Mouse (Mus musculus): Measurements from ENCODE around the gene Hs2st1.

Gene Hs2st1

DNA sequence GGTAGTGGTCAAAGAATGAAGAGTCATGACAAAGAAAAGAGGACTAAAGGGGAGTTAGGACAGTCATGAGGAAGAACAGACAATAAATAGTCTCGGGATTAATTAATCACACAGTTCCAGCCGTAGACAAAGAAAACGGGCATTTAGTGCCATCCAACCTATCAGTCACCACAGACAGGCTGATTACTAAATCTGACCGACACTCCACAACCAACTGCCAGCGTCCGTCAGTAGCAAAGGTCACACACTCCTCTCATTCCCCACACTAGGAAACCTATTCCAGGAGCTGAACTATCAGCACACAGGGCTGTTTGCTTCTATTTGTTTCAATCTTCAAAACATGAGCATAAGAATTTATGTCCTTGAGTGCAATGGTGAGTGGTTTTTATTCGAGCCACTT is 16.0 kb downstream of the Hs2st1 start:
- no peak for DNase-seq (ENCODE audit: low spot score in 2 of 2)

DNA sequence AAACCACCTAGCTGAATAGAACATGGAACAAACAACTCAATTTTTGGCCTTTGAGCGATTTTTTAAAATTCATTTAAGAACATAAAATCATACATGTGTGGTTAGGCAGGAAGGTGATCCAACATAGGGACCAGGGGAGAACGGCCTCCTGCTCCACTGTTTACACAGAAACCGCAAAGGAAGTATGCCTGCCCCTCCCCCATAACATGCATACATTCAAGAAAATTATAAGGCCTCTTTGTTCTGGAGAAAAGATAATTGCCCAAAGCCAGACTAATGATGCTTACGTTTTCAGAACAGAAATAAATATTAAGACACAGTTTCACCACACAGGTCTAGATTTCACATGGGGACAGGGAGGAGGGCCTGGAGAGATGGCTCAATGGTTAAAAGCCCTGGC is 18.6 kb downstream of the Hs2st1 start:
- DNase-seq (ENCODE audit: low spot score in 2 of 2): no peak

DNA sequence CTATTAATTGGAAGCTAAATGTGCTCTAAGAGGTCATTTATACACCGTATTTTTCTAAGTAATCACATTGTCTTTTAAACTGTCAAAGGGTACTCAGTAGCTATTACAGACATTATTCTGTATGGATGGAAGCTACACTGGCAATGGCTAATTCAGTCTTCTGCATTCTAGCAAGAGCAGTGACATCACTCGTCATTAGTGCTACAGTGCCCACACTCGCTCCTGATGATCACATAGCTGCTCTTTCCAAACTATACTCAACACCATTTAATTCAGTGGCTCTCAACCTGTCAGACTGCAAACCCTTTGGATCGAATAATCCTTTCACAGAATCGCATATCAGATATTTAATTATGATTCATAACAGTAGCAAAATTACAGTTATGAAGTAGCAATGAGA is 19.3 kb downstream of the Hs2st1 start:
- DNase-seq (ENCODE audit: low spot score in 2 of 2): no peak

DNA sequence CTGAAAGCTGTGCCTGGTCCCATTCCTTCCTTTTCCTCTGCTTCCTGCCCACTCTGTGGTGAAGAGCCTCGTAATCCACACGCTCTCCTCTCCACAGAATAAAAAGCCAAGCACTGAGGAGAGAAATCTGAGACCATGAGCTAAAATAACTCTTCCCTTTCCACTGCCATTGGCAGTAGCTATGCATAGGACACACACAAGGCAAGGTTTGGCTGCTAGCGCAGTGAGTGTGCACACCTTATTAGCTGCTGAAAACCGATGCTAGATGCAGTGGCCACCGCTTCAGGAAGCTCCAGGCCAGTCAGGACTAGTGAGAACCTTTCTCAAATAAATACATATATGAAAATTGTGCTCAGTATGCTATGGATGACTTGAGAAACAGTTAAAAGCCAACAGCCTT is 19.9 kb downstream of the Hs2st1 start:
- no peak for DNase-seq (ENCODE audit: low spot score in 2 of 2)

DNA sequence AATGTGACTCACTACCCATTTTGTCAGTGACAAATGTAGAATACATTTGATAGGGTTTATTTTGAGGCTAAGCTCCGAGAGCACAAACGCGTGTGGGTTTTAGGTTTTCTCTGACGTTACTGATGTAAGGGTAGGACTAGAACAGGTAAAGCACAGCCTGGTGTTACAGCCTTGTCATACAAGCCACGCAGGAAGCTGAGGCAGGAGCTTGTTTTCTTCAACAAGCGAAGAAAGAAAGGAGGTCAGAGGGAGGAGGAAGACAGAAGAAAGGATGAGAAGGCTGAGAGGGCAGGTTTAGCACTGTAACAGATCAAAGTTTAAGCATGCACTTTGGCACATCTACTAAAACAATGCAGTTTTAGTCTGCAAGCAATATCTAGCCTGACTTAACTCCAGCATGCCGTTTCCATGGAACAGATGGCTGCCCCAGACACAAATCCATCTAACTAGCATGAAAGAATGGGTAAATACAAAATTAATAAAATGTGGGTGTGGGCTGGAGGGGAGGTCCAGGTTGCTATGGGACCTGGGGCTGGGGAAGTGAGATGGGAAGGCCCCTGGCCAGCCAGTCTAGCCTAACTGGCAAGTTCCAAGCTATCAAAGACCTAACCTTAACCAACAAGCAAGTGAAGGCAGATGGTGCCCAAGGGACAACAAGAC is 21.7 kb downstream of the Hs2st1 start:
- no peak for DNase-seq (ENCODE audit: low spot score in 2 of 2)

DNA sequence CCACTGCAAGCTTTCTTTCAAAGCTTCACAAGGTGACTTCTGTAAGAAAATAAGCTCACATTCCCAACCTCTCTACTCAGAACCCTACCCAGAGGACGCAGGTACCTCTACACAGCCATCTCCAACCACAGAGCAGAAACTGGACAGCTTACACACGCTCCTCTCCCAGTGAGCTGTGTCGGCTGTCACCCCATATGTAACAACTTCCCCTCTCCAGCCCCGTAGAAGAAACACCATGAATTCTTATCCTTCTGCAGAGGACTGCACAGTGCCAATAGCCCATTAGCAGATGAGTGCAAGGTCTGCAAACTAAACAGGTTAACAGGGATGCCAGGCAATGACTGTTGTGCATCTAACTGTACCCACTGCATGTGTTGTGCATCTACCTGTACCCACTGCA is 23.5 kb downstream of the Hs2st1 start:
- no peak for DNase-seq (ENCODE audit: low spot score in 2 of 2)

DNA sequence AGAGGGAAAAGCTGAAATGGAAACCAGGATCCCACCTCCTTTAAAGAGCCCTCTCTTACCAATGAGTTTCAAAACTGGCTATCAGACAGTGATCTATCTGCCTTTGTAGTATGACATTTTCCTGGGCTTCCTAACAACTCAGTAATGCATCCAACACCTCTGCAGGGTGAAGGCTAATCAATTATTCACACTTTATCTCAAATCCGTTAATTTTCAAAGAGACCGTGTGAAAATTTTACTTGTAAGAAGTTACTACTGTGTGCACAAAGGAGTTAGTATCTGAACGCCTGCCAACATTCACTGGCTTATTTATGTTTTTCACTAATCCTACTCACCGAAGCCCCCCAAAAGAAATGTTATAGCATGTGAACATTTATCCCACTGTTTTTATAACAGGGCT is 24.1 kb downstream of the Hs2st1 start:
- no peak for DNase-seq (ENCODE audit: low spot score in 2 of 2)

DNA sequence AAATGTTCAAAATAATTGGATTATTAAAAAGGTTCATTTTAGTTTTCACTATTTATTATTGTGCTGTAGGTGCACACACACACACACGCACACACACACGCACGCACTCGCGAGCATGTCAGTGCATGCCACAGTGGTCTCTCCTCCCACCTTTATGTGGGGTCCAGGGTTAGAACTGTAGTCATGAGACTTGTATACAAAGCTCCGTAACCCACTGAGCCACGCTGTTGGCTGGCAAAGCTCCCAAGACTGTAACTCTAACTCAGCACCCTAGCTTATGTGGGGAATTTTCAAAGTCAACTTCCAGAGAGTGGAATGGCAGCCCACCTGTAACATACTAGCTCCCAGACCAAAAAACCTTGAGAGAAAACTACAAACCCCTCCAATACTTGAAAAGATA is 24.8 kb downstream of the Hs2st1 start:
- DNase-seq (ENCODE audit: low spot score in 2 of 2): no peak

DNA sequence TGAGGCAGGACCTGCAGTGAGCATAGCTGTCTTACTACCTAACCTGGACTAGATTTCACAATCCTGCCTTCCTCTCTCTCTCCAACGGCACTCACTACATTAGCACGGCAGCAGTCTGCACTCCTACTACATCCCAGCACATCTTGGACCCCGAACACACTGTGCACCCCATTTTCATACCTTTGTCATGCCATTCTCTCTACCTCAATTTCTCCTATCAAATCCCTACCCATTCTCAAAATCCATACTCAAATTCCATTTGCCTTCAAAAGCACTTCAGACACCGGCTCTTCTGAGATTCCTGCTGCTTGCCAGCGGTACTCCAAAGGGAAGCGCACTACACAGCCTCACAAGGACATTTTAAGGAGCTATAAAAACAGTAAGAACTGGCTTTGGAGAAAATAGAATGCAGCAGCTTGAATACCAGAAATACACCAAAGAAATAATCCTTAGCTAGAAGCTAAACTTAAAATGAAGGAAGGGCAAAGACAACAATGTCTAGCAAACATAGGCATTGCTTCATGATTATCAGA is 28.0 kb downstream of the Hs2st1 start:
- DNase-seq (ENCODE audit: low spot score in 2 of 2): no peak

DNA sequence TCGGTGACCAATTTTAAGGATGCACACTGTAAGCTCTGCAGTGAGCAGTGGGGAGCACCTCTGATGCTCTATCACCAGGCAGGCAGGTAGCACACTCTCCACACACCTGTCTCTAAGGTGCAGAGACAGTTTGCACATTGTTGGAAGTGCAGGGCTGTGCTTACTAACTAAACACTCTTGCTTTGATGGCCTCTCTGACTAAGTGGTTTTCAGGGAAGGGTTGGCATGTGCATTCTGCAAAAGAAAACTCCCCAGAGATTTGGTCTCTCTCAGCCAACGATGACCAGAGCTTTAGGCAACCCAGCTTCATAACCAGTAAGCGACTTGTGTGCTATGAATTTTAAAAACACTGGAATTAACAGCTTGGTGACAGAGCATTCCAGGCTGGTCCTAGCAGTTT is 29.2 kb downstream of the Hs2st1 start:
- no peak for DNase-seq (ENCODE audit: low spot score in 2 of 2)

DNA sequence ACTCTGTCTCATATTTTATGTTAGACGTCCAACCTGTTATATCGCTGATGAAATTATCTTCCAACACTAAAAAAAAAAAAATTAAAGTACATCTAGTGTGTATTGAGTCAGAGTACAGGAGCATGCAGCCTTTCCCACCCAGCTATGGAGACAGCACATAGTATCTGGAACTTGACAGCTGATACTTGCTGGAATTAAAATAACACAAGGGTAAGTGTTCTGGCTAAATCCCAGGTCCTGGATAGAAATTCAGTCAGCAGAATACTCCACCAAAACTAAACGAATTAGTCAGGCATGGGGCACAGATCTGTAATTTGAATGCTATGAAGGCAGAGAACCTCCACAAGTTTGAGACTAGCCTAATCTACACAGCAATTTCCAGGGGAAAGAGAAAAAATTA is 30.9 kb downstream of the Hs2st1 start:
- DNase-seq (ENCODE audit: low spot score in 2 of 2): no peak

DNA sequence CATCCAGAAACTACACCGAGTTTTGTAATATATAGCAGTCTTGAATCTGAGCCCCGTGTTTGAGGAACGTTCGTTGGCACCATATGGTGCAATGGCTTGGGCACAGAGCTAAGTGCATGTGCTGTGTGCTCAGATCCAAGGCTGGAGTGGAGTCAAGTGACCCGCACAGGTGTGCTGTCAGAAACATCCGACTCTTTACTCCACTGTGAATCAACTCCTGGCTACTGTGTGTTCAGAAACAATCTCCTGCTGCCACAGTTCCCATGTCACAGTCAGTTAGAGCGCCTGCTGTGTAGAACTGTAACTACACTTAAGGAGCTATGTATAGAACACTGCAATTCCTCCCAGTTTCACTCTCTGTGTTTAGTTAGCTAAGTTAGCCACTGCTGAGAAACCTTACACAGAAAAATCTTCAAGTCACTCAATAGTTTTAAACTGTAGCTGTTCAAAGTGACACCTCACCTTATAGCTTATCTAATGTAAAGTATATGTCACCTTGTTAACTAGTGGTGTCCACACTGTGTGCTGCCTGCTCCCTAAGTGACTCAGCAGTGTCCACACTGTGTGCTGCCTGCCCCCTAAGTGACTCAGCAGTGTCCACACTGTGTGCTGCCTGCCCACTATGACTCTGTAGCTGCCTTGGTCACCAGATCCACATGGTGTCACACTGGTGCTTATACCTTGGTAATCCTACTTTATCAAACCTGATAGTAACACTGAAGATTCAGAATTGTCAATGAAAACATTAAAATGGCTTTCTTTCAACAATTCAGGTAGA is 32.7 kb downstream of the Hs2st1 start:
- DNase-seq (ENCODE audit: low spot score in 2 of 2): no peak

DNA sequence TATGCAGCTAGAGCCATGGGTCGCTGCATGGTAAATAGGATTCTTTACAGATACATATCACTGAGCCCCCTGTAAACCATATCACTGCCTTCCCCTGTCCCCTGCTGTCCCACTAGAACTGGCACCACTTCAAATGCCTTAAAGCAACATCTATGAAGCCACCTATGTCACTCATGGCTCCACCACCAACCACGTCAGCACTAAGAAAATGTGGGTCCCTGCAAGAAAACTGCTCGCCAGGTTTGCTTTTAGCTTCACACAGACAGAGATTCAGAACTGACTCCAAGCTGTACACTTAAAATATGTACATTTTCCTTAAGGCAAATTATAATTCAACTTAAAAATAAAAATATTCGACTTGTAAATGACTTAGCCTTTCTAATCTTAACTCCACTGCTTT is 34.9 kb downstream of the Hs2st1 start:
- DNase-seq (ENCODE audit: low spot score in 2 of 2): no peak

DNA sequence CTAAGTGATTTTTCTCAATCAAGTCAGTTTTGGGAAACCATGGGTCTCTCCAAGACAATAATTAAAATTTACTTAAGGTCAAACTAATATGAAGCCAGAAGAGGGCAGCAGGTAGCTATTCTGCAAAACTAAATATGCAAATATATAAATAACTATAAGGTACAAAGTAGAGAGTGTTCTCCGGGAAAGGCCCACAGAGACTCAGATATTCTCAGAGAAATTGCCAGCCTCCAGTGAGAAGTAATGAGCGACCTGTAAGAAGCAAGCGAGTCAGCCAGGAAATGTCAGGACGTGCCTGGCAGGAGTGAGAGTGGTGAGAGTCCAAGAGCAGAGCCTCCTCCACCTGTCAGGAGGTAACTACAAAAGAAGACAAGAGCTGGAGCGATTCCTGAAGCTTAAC is 39.0 kb downstream of the Hs2st1 start:
- no peak for DNase-seq (ENCODE audit: low spot score in 2 of 2)

DNA sequence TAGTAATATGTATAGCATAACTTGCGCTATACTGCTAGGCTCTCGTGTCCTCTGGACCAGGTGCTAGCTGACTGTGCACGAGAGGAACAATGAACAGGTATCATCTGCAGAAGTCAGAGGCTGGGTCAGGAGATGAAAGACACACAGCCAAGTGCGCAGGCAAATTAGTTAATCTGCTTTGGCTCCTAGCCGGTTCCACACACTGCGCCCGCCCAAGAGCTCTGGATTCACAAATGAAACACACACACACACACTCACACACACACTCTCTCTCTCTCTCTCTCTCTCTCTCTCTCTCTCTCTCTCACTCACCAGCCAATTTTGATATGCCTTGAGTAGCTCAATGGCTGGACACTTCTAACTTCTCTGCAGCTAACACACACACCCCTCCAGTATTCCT is 42.1 kb downstream of the Hs2st1 start:
- no peak for DNase-seq (ENCODE audit: low spot score in 2 of 2)

DNA sequence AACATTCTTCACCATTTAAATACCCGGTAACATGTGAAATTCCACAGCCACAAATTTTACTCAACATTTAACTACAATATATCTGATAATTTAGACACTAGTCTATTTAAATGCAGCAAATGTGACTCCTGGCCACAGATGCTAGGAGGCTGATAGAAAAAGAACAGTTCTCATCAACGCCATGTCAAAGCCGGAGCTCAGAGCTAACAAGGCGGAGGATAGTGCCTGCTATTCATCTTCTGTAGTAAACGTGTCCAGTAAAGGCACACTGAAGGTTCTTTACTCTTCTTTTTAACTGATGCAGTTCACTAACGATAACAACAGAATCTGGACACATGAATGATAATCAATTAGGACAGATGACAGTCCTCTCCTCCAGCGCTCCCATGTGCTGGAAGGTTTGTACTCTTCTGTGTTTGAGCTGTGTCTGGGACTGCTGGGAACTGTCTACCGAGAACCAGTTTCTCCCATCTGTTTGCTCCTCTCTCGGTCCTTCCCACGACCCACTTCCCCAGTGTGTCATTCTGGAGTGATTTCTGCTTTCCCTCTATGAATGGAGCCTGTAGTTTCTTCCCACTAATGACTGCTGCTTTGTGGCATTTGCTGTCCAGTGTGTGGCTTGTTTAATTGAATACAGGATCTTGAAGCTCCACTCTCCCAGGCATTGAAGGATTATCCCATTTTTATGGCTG is 50.3 kb downstream of the Hs2st1 start:
- DNase-seq (ENCODE audit: low spot score in 2 of 2): no peak

DNA sequence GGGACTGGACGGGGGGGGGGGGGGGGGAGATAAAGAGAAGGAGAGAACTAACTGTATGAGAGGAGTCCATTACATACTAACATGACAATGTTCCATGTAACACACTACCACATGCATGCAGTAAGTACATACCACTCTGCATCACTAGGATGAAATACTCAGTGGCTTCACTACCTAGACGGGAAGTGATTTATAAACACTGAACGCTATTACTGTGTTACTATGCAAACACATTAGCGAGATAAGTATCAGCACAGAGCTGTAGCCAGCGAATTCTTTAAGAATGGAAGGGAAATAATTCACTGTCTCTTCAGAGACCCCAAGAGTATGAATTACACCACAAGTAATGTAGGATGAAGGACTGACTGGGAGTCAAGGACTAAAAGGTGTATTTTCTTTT is 51.1 kb downstream of the Hs2st1 start:
- DNase-seq (ENCODE audit: low spot score in 2 of 2): no peak

DNA sequence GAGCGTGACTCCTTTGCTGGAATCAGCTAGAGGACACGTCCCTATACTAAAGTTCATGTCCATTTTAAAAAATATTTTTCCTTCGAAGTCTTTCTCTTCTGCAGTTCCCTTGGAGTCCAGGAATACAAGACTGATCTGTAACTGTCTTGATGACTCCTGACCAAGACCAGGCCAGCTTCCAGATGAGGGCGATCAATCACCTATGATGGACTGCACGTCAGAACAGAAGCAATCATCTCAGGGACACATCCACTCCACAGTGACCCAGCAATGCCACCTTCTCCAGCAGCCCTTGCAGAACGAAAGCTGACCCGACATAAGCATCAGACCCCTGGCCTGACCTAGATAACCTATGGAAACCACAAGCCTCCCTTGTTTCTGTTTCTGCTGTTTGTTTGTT is 54.7 kb downstream of the Hs2st1 start:
- no peak for DNase-seq (ENCODE audit: low spot score in 2 of 2)

DNA sequence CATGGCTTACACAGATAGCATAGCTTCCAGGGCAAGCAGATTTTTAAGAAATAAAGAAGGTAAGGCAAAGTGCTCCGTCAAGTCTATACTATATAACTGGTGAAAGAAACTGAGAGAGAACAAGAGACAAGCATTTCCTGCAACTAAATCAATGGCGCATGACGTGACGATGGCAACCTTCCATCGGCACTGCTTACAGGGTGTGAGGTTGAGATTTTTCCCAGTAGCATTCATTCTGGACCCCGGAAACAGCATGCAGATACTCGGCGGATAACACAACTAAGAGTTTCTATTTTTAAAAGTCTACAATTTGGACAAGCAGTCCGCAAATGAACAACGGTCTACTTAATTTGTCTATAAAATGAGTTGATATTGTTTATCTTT is 55.9 kb downstream of the Hs2st1 start:
- DNase-seq (ENCODE audit: low spot score in 2 of 2): no peak

DNA sequence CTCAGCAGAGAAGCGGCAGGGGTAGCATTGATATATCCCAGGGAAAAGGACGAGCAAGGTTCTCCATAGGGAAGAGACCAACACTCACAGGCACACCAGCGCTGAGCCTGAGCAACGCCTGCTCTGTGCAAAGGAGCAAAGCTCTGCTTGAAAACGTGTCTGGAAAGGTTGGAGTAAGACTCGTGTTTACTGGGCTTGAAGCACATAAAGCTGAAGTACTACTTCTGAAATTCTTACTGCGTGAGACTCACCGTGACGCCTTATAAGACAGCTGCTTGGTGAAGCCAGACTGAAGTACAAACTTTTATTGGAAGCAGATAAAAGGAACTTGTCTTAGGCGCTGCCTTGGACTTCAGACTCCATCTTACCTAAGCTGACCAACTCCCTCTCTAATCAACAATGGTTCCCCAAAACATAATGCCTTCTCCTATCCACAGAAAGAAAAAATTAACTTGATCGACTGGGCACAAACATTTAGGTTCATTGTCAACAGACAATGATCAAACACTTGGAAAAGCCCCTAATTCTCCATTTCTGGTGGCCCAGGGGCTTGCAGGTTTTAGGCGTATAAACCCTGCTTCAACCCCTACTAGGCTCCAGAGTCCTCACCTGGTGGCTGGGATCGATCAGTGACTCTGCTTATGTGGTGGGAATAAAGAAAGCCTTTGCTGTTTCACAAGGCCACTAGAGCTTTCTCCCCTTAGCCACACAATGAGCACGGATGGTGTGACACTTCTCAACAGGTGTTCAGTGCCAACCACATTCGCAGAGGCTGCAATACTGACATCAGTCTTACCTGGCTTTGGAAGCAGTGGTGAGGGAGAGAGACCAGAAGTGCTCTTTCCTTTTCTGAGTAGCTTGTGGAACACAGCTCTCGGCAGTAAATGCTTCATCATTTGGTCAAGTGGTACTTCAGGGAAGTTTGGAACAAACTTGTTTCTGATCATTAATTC is 56.5 kb downstream of the Hs2st1 start:
- DNase-seq (ENCODE audit: low spot score in 2 of 2): no peak

DNA sequence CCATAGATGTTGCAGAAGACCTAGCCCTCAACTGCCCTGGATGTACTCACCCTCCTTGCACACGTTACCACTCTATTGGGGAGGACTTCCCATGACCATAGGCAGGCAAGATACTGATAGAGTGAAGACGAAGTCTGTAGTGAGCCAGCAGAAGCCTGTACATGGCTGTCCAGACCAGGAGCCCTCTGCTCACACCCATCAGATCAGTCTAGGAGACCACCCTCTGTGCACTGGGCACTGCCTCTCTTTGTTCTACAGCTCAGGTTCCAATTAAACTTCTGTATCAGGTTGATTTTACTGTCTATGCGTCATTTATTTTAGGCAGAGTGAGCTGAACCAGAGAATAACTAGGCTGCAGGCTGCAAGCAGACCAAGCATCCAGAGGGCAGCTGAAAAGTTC is 59.3 kb downstream of the Hs2st1 start:
- DNase-seq (ENCODE audit: low spot score in 2 of 2): no peak

DNA sequence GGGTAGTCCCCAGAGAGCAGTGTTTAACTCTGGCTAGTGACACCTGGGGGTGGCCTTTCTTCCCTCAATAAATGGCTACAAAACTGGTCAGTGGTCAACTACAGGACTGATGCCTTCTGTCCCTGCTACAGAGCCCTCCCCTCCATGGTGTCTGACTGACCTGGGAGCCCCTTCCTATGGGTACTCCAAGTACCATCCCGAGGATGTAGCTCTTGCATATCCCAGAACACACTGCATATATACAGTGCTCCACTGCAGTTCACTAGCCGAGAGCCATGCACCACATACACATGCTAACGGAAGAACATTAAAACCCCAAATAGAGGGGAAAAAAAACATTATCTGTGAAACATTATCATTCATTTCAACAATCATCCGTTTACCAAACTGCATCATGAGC is 61.6 kb downstream of the Hs2st1 start:
- DNase-seq (ENCODE audit: low spot score in 2 of 2): no peak
